Mouse (Mus musculus) limb, embryonic 13.5 days (tissue): ENCODE data around the gene Wnk3. TPM values are rescaled to one million over a fixed set of nuclear protein-coding genes. Genes with fewer than 3 reads are reported as not detected.
"Not testable (repeated sequence)": the region's sequence is repeated elsewhere in the genome, so short reads cannot be mapped to it uniquely, and the experiment has no call there.

ENCODE experiments used
- ATAC-seq: fragments of 200-750 bp; cut with Nextera tagmentation; 2 replicates; pipeline ENCODE4 v1.8.0; 2017; ENCODE audit warnings: low read depth, moderate number of reproducible peaks, moderate TSS enrichment; ENCODE audit not compliant: low FRiP score
- H3K27ac ChIP-seq: fragments of 300-500 bp; sonication (generic); 2 replicates; pipeline ENCODE4 v1.5.1; 2015; ENCODE audit warnings: inconsistent platforms, mild to moderate bottlenecking, moderate library complexity
- H3K27me3 ChIP-seq: fragments of 300-500 bp; sonication (generic); 2 replicates; pipeline ENCODE4 v1.6.1; 2015; ENCODE audit warnings: mild to moderate bottlenecking, inconsistent platforms
- H3K36me3 ChIP-seq: fragments of 300-500 bp; sonication (generic); 2 replicates; pipeline ENCODE4 v1.6.1; 2015; ENCODE audit warnings: inconsistent platforms, mild to moderate bottlenecking, moderate library complexity
- H3K4me1 ChIP-seq: fragments of 300-500 bp; sonication (generic); 2 replicates; pipeline ENCODE4 v1.6.1; 2015; ENCODE audit warnings: inconsistent platforms
- H3K4me2 ChIP-seq: fragments of 300-500 bp; sonication (generic); replicated peaks from 2 replicates; pipeline ENCODE4 v1.6.1; 2015; ENCODE audit warnings: inconsistent platforms, mild to moderate bottlenecking, moderate library complexity
- H3K4me3 ChIP-seq: fragments of 300-500 bp; sonication (generic); 2 replicates; pipeline ENCODE4 v1.5.1; 2015; ENCODE audit warnings: moderate library complexity, mild to moderate bottlenecking, inconsistent platforms
- H3K9ac ChIP-seq: fragments of 300-500 bp; sonication (generic); 2 replicates; pipeline ENCODE4 v1.6.1; 2015; ENCODE audit warnings: mild to moderate bottlenecking, inconsistent platforms
- H3K9me3 ChIP-seq: fragments of 300-500 bp; sonication (generic); 2 replicates; pipeline ENCODE4 v1.6.1; 2016; ENCODE audit warnings: inconsistent platforms
- WGBS: fragments of 180-500 bp; shearing (Covaris S2); methylation state at CpG from one replicate; pipeline ENCODE4 v1.1.7; 2015; 5-methylcytosine and 5-hydroxymethylcytosine counted together
- polyA plus RNA-seq: library from polyadenylated mRNA; unstranded; fragments of >200 nt; fragmentation: Nextera tagmentation; extraction: Ambion mirVana; gene quantifications from 2 replicates; pipeline ENCODE4 v1.2.1, GENCODE M21; 2015

The Wnk3 gene
- 3.4 and 3.8 TPM in 2 replicates for polyA plus RNA-seq

DNA sequence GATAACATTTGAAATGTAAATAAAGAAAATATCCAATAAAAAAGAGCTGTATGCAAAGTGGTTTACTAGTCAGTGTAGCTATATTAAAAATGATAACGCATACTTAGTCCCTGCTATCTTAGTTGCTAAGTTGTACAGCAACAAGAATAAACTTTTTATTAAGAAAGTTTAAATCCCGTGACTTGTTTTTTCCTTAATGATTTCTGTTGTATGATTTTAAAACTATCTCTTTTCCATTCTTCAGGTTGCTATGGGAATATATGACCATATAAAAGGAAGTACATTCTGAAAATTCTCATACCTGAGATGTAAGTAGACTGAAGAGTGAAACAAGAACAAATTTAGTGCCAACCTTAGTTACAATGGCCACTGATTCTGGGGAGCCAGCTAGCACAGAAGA is at the start of gene Wnk3:
Wnk3 (plus strand) TSS at position 301 of the 400 bp plus-strand sequence.
- Histone ChIP-seq H3K27me3 (no peaks in the 10 kb centered on the region), H3K36me3 (no peaks in the 10 kb centered on the region), H3K9ac (no peak within 1 kb of the TSS), H3K9me3 (no peaks in the 10 kb centered on the region), H3K4me1 (no peaks in the 10 kb centered on the region), H3K4me2 (no peak within 1 kb of the TSS), H3K27ac (no peak within 1 kb of the TSS), H3K4me3 (no peak within 1 kb of the TSS)
- WGBS, result 88% methylated on average over 2 of the region's 2 CpGs
- ATAC-seq, result no peak

DNA sequence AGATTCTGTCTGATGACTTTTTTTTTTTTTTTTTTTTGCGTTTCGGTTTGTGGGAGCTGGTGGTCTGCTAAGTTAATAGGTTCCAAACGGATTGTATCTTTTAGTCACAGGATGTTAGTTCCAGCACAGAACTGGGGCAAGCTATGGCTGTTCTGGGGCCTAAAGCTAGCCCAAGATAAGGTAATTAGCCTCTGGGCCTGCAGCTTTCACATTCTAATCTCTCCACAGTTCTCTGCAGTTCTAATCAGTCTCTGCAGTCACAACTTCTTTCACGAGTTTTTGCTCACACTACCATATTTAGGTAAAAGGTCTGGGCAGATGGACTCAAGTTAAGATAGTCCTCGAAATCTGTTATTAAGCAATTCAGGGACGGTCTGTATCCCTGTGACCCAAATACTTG is 39.5 kb upstream of the Wnk3 start:
- no peak overlapping the region for H3K4me2 ChIP-seq
- H3K9me3 ChIP-seq, result no peaks in the 10 kb centered on the region
- H3K27ac ChIP-seq, result no peak overlapping the region
- no peak overlapping the region for H3K9ac ChIP-seq
- H3K27me3 ChIP-seq, result no peaks in the 10 kb centered on the region
- no peak overlapping the region for H3K4me3 ChIP-seq
- ATAC-seq, result no peak
- no peaks in the 10 kb centered on the region for H3K4me1 ChIP-seq
- H3K36me3 ChIP-seq, result no peaks in the 10 kb centered on the region
- WGBS, result 72% methylated on average over 6 of the region's 6 CpGs

DNA sequence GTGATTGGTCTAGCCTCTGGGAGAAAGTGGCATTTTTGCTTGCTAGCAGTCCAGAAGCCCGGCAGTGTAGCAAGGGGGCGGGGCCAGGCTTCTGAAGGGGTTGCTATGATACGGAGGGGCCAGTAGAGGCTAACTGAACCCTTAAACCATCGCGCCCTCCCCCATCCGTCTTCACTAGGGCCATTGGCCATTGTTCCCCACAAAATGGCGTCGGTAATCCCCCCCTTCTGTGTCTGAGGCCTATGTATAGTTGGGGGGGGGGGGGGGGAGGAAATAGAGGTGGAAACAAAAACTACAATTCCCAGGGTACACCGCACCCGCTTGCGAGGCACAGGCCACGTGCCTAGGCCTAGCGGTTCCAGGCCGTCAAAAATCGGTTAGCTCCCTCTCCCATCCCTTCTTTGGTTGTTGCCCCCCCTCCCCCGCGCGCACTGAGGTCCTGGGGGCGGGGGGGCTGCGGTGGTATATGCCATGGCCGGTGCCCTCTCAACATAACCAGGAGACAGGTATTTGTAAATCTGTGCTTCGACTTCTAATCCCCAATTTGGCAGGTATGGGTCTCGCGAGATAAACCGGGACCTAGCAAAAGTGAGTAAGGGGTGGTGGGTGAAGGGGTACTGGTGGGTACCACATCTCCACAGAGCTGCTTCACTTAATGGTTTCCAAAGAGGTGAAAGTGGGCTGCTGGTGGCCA is 29.3 kb upstream of the Wnk3 start:
- Histone ChIP-seq H3K9me3 (no peaks in the 10 kb centered on the region), H3K9ac (peak overlapping the region; percentile 57; the same call in 1 of the 2 replicates), H3K27me3 (no peaks in the 10 kb centered on the region; the same call in 1 of the 2 replicates), H3K36me3 (no peaks in the 10 kb centered on the region), H3K4me2 (peak overlapping the region; percentile 61), H3K27ac (peak overlapping the region; percentile 81), H3K4me3 (peak overlapping the region; percentile 49), H3K4me1 (no peaks in the 10 kb centered on the region)
- 11% methylated on average over 17 of the region's 25 CpGs for WGBS
- ATAC-seq, result peak; percentile 67

DNA sequence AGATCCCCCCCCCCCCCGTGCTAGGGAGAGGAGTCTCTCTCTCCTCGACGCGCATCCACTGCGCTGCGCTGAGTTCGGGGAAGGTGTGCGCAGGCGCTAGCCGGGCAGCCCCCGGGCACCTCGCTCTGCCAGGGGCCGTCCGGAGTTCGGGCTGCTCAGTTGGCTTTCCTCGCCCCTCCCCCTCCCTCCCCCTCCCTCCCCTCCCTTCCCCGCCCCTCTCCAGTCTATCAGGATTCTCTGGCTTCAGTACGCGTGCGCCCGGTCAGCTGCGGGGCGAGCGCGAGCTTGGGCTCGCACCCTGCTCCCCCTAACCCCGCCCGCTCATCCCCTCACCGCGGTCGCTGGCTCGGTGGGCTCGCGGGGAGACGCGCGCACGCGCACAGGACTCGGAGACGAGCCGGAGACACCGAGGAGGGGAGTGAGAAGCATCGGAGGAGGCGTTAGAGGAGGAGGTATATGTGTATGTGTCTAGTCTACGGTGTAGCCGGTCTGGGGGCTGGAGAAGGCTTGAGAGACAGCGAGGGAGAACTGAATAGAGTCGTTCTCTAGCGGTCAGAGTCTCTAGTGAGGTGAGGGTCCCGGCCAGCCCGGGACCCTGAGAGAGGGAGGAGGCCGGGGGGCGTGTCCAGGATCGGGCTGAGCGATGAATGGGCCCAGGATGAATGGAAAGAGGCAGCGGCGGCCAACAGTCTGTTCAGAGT is 28.5 kb upstream of the Wnk3 start:
- WGBS, result 16% methylated on average over 43 of the region's 58 CpGs
- H3K27me3 ChIP-seq, result no peaks in the 10 kb centered on the region; the same call in 1 of the 2 replicates
- ATAC-seq, result peak; percentile 94
- peak overlapping the region; percentile 61 for H3K4me2 ChIP-seq
- H3K9ac ChIP-seq, result peak overlapping the region; percentile 57
- H3K4me1 ChIP-seq, result no peaks in the 10 kb centered on the region
- no peaks in the 10 kb centered on the region for H3K9me3 ChIP-seq
- H3K36me3 ChIP-seq, result no peaks in the 10 kb centered on the region
- peak overlapping the region; percentile 81 for H3K27ac ChIP-seq
- H3K4me3 ChIP-seq, result peak overlapping the region; percentile 49

DNA sequence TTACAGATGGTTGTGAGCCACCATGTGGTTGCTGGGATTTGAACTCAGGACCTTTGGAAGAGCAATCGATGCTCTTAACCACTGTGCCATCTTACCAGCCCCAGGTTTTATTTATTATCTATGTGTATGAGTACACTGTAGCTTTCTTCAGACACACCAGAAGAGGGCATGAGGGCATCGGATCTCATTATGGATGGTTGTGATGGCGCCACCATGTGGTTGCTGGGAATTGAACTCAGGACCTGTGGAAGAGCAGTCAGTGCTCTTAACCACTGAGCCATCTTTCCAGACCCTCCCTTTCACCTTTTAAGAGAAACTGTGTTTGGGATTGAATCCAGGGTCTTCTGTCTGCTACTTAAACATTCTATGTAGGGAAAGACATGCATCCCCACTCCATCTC is 24.7 kb upstream of the Wnk3 start:
- not testable (repeated sequence) for H3K4me1 ChIP-seq, ATAC-seq, H3K4me2 ChIP-seq, H3K4me3 ChIP-seq, H3K9ac ChIP-seq, H3K27ac ChIP-seq, H3K36me3 ChIP-seq, H3K9me3 ChIP-seq, H3K27me3 ChIP-seq
- 72% methylated on average over 3 of the region's 3 CpGs for WGBS

DNA sequence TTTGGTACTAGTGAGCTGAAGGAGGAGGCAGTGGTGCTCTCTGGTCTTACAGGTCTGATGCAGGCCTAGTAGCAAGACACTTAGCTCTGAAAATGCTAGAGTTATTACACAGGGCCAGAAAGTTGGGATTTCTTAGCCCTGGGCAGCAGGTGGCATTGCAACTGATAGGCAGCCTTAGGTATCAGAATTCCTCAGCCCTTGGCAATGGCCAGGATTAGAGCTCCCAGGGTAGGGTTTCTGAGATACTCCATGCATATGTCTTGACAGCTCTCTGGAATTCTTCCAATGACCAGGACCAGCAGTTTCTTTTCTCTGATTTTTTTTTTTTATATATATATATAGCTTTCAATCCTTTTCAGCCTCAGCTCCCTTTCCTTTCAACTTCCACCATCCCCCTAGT is 100.5 kb downstream of the Wnk3 start:
- Histone ChIP-seq H3K9ac (no peak overlapping the region), H3K4me1 (no peaks in the 10 kb centered on the region), H3K4me3 (no peak overlapping the region), H3K27ac (no peak overlapping the region), H3K27me3 (peaks cover 3% of the 10 kb centered on the region; the same call in 1 of the 2 replicates), H3K4me2 (no peak overlapping the region), H3K36me3 (peaks cover 6% of the 10 kb centered on the region; the same call in 1 of the 2 replicates), H3K9me3 (no peaks in the 10 kb centered on the region)
- no peak for ATAC-seq

DNA sequence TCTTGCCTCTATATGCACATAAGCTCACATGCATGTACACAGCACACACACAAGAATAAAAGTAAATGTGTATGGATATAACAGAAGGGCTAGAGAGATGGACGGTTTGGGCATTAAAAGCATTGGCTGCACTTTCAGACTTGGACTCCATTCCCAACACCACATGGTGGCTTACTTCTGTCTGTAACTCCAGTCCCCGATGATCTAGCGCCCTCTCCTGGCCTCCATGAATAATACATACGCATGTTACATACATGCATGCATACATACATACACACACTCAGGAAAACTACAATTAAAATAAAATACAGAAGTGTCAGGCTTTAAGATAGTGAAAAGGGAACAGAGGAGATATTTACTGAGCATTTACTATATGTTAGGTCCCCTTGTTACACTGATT is 115.9 kb downstream of the Wnk3 start:
- Histone ChIP-seq H3K9me3 (no peaks in the 10 kb centered on the region), H3K9ac (no peak overlapping the region), H3K4me2 (no peak overlapping the region), H3K4me1 (no peaks in the 10 kb centered on the region), H3K27ac (no peak overlapping the region), H3K36me3 (no peaks in the 10 kb centered on the region), H3K4me3 (no peak overlapping the region), H3K27me3 (peaks cover 3% of the 10 kb centered on the region; the same call in 1 of the 2 replicates)
- WGBS, result 75% methylated on average over 4 of the region's 4 CpGs
- no peak for ATAC-seq

DNA sequence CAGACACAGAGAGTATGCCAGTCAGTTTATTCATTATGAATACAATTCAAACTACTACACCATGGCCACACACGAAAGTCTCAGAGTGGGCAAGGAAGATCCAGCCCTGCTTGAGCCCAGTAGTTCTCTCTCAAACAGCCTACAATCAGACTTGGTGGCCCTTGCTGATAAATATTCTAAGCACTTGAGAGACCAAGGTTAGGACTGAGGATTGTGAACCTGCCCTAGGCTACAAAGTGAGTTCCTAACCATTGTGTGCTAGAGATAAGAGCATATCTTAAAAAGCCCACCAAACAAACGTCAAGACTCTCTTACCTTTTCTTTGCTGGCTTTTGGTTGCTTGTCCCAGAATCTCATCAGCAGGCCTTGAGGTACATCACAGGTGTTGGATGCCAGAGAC is 135.7 kb downstream of the Wnk3 start:
- ATAC-seq, result no peak
- Histone ChIP-seq H3K4me1 (no peaks in the 10 kb centered on the region), H3K4me3 (no peak overlapping the region), H3K27me3 (peaks cover 22% of the 10 kb centered on the region; the same call in 1 of the 2 replicates), H3K4me2 (no peak overlapping the region), H3K9ac (no peak overlapping the region), H3K36me3 (no peaks in the 10 kb centered on the region), H3K27ac (no peak overlapping the region), H3K9me3 (no peaks in the 10 kb centered on the region)
- WGBS, result 95% methylated on average over 2 of the region's 2 CpGs

DNA sequence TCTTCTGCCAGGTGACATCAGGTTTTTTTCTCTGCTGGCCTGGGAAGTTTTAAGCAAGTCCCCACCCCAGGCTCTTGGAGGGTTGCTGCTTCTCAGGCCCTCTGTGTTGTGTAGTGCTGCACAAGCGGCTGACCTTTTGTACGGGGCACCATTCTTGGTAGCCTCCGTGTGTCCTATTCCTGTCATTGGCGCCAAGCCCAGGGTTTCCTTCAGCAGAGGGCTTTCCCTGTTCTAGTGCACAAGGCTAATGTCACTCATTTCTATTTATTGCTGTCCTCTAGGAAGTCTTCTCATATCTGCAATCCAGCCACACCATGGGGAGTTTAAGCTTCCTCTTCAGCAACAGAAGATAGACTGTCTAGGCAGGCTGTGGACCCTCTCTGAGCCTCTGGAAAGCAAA is 139.9 kb downstream of the Wnk3 start:
- Histone ChIP-seq H3K9me3 (no peaks in the 10 kb centered on the region), H3K4me2 (no peak overlapping the region), H3K27me3 (peaks cover 44% of the 10 kb centered on the region; the same call in 1 of the 2 replicates), H3K36me3 (no peaks in the 10 kb centered on the region), H3K27ac (no peak overlapping the region), H3K4me1 (no peaks in the 10 kb centered on the region), H3K9ac (no peak overlapping the region), H3K4me3 (no peak overlapping the region)
- ATAC-seq, result no peak
- 80% methylated on average over 4 of the region's 4 CpGs for WGBS

DNA sequence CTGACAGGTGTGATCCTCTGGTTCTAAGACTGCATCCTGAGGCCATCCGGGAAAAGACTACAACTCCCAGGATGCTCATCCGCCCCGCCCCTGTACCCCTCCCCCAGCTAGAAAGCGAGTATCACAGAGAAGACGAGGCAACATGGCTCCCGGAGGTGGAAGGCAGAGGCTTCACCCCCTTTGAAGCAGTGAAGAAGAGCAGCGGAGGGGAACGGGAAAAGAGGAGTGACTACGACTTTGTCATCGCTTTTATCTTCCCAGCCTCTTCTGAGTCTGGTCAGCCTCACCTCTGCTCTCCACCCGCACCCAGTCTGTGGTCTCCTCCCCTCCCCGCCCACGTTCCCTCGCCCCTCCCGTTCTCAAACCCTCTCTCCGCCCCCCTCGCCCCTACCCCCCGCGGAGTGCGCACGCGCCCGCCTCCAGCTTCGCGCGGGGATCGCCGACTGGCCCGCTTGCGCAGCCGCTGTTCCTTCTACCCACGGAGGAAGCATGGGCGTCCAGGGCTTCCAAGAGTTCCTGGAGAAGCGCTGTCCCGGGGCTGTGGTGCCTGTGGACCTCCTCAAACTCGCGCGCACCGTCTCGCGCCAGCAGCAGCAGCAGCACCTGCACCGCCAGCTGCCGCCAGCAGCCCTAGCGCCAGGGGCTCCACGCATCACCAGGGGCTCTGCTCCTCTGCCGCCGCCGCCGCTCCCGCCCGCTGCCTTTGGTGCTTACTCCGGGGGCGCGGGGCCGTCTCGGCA is 146.1 kb downstream of the Wnk3 start, which contains the start of gene Fam120c:
Fam120c (plus strand) TSS at position 415 of the 740 bp plus-strand sequence.
- Histone ChIP-seq H3K36me3 (peaks cover under 1% of the 10 kb centered on the region; the same call in 1 of the 2 replicates), H3K4me2 (peak within 1 kb of the TSS; percentile 75), H3K27me3 (peaks cover 46% of the 10 kb centered on the region), H3K9me3 (no peaks in the 10 kb centered on the region), H3K9ac (peak within 1 kb of the TSS; percentile 74), H3K4me1 (peaks cover 7% of the 10 kb centered on the region; the same call in 1 of the 2 replicates), H3K27ac (peak within 1 kb of the TSS; percentile 75; the same call in 1 of the 2 replicates), H3K4me3 (peak within 1 kb of the TSS; percentile 66)
- peak; percentile 95 for ATAC-seq
- 11% methylated on average over 49 of the region's 56 CpGs for WGBS

DNA sequence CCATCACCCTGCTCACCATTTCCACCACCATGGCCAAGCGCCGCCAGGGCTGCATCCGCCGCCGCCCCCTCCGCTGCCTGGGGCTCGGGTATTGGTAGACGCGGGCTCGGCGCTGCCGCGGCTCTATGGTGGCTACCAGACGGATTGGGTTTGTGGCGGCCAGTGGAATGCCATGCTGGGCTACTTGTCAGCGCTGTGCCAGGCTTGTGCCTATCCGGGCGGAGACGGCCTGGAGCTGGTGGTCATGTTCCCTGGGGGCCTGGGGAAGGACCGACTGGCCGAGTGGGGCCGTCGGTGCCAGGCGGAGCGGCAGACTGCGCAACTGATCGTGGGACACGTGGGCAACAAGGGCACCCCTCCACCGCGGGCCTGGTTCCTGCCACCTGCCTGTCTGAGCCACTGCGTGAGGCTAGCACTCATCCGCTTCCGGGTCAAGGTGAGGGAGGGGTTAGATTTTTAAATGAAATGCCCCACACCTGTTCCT is 146.7 kb downstream of the Wnk3 start:
- Histone ChIP-seq H3K4me3 (peak overlapping the region; percentile 66), H3K36me3 (peaks cover 5% of the 10 kb centered on the region; the same call in 1 of the 2 replicates), H3K27me3 (peaks cover 46% of the 10 kb centered on the region), H3K9ac (peak overlapping the region; percentile 74), H3K4me1 (peaks cover 7% of the 10 kb centered on the region; the same call in 1 of the 2 replicates), H3K4me2 (peak overlapping the region; percentile 75), H3K9me3 (no peaks in the 10 kb centered on the region), H3K27ac (peak overlapping the region; percentile 75; the same call in 1 of the 2 replicates)
- peak; percentile 33 for ATAC-seq
- WGBS, result 12% methylated on average over 33 of the region's 33 CpGs
